Mouse (Mus musculus) hindbrain, embryonic 16.5 days (tissue): ENCODE measurements around the gene Gldc. TPM values are rescaled to one million over a fixed set of nuclear protein-coding genes. Genes with fewer than 3 reads are reported as not detected.

ENCODE experiments used
- ATAC-seq: fragments of 200-750 bp; cut with Nextera tagmentation; 2 replicates; pipeline ENCODE4 v1.8.0; 2017; ENCODE audit warnings: moderate TSS enrichment, moderate library complexity
- H3K27ac ChIP-seq: fragments of 300-500 bp; sonication (generic); 2 replicates; pipeline ENCODE4 v1.5.1; 2014; ENCODE audit warnings: low read depth, mild to moderate bottlenecking, control low read depth, low read length, moderate library complexity
- H3K27me3 ChIP-seq: fragments of 300-500 bp; sonication (generic); replicated peaks from 2 replicates; pipeline ENCODE4 v1.6.1; 2014; ENCODE audit warnings: low read length; ENCODE audit not compliant: control insufficient read depth, insufficient read depth
- H3K36me3 ChIP-seq: fragments of 300-500 bp; sonication (generic); 2 replicates; pipeline ENCODE4 v1.6.1; 2014; ENCODE audit warnings: mild to moderate bottlenecking, low read length, moderate library complexity, mixed read lengths; ENCODE audit not compliant: control insufficient read depth, insufficient read depth
- H3K4me1 ChIP-seq: fragments of 300-500 bp; sonication (generic); 2 replicates; pipeline ENCODE4 v1.6.1; 2014; ENCODE audit warnings: low read depth, low read length; ENCODE audit not compliant: control insufficient read depth, insufficient read depth
- H3K4me2 ChIP-seq: fragments of 300-500 bp; sonication (generic); 2 replicates; pipeline ENCODE4 v1.6.1; 2014; ENCODE audit warnings: mild to moderate bottlenecking, low read length, control low read depth, moderate library complexity
- H3K4me3 ChIP-seq: fragments of 300-500 bp; sonication (generic); 2 replicates; pipeline ENCODE4 v1.5.1; 2014; ENCODE audit warnings: mild to moderate bottlenecking, low read length, control low read depth, moderate library complexity
- H3K9ac ChIP-seq: fragments of 300-500 bp; sonication (generic); 2 replicates; pipeline ENCODE4 v1.6.1; 2014; ENCODE audit warnings: low read depth, mild to moderate bottlenecking, control low read depth, low read length, moderate library complexity
- H3K9me3 ChIP-seq: fragments of 300-500 bp; sonication (generic); 2 replicates; pipeline ENCODE4 v1.6.1; 2014; ENCODE audit warnings: mild to moderate bottlenecking, low read length, moderate library complexity; ENCODE audit not compliant: control insufficient read depth
- WGBS: fragments of 180-500 bp; shearing (Covaris S2); extraction: QIAGEN DNeasy Blood & Tissue Kit; methylation state at CpG from one replicate; pipeline ENCODE4 v1.1.7; 2014; 5-methylcytosine and 5-hydroxymethylcytosine counted together
- polyA plus RNA-seq: library from polyadenylated mRNA; unstranded; fragments of >200 nt; fragmentation: Nextera tagmentation; extraction: Ambion mirVana; gene quantifications from 2 replicates; pipeline ENCODE4 v1.2.1, GENCODE M21; 2015

Gene Gldc
- polyA plus RNA-seq, 1 experiment from 2014 or later: 8.7 TPM

GRCm38 (mm10) chr19:30050584-30050983 is 124.6 kb downstream of the Gldc start:
- WGBS: 92% methylated on average over 2 of the region's 2 CpGs
- Histone ChIP-seq H3K9me3 (no peaks in the 10 kb centered on the region; the same call in 1 of the 2 replicates), H3K36me3 (0 out of 2 replicates have a peak, but pooled peaks cover 4% of the 10 kb centered on the region), H3K4me2 (no peak overlapping the region), H3K4me3 (no peak overlapping the region), H3K27me3 (no peaks in the 10 kb centered on the region), H3K27ac (no peak overlapping the region), H3K9ac (no peak overlapping the region), H3K4me1 (no peaks in the 10 kb centered on the region)
- ATAC-seq: no peak

Other genes with a start within 250 kb of the Gldc start
- not detected in 2 replicates for gene Trpd52l3, start 171.6 kb downstream of the Gldc start, polyA plus RNA-seq
- 40.7 and 48.0 TPM in 2 replicates for gene Uhrf2, start 144.9 kb downstream of the Gldc start, polyA plus RNA-seq
- 0.14 TPM in 1 of 2 replicates, not detected in the other for gene Mbl2, start 57.5 kb upstream of the Gldc start, polyA plus RNA-seq